Mouse (Mus musculus): ENCODE results near the gene Lif.

Lif gene

DNA sequence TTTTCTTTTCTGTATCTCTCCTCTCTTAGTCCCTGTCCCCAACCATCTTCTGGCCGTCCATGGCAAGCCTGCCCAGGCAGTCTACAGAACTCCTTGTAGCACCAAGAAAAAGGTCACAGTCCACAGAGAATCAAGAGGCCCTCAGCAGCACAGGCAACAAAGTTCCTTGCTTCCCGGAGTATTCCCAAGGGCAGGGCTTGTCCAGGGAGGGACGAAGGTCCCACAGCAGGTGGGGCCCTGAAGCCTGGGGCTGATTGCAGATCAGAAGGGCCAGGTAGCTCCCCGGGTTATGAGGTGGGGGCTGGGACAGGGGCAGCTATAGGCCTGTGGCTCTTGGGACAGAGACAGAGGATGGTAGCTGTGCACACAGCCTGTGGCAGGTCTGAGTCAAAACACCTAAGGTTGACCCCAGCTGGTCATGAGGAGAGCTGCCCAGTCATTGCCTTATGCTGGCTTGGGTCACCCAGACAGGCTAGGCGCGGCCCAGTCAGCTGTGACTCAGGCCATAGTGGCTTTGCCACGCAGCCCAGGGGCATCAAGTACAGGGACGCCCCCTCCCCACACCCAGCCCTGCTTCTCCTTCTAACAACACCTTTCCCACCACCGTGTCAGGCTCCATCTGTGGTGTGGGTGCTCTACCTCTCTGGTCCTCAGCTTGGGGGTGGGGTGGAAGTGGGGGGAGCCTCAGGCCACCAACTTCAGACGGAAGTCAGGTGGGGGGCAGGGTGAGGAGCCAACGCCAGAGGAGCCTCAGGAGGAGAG lies at the start of gene Lif:
Lif (plus strand) TSS at position 712 of the 762 bp plus-strand sequence.
- DNase-seq (ENCODE audit: low spot score): no peak

DNA sequence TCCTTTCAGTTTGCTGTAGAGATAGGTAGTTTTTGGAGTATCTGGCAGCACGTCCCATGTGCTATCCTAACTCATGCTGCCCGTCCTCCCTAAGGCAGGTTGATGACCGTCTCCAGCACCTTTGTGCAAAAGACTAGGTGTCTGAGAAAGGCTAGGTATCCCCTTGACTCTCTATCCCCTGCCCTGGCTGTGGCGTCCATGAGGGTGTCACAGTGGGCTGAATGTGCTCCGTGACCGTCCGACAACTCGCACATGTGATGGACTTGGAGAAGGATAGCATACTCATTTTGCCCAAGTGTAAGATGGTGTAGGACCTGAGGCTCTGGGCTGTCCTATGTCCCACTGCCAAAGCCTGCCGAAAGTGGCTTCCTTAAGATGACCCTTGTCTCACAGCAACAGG lies 49.7 kb upstream of the Lif start:
- no peak for DNase-seq (ENCODE audit: low spot score)

DNA sequence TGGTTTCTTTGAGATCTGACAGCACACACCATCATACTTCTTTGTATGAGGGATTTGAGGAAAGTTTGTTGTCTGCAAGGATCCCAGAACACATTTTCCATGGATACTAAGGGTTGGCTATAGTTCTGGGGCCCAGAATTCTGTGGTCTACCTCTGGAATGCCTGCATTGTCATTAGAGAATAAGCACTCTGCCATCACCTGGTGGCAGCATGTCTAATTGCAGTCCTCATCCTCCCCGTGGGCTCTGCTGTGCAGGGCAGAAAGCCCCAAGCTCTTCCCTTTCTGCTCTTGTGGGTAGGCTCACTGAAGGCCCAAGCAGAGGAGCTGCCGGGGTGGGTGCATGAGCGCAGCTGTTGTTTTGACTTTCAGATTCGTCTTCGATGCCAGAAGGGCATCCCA lies 47.8 kb upstream of the Lif start:
- no peak for DNase-seq (ENCODE audit: low spot score)

DNA sequence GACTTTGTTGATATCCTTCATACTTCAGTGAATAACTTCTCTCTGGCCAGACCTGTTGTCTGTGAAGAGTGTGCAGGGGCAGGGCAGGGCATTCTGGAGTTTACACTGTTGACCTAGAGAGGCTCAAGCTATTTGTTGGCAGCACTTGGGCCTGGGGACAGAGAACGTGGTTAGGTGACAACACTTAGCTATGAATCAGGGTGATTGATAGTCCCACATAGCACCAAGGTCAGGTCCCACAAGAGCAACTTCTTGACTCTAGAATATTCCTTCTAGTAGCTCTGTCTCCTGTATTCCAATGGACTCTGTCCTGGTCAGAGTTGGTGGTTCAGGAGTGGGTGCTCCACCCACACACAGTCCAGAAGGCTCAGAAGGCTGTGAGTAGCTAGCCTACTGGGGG lies 46.6 kb upstream of the Lif start:
- DNase-seq (ENCODE audit: low spot score): no peak

DNA sequence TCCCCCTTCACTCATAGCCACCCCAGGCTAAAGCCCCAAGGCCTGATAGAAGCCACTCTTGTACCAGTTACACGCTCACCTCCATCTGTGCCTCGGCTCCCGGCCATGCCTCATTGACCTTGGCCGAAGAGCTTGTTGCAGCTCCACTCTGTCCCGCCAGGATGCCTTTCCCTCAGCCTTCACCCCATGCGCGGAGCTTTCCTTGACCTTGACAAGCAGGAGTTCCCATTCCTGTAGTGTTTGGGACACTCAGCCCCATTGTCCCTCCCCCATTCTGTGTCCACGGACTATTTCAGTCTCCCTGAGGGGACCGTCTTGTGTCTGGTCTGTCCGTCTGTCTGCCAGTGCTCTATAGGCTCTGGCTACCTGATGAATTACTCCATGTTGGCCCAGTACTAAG lies 44.2 kb upstream of the Lif start:
- no peak for DNase-seq (ENCODE audit: low spot score)

DNA sequence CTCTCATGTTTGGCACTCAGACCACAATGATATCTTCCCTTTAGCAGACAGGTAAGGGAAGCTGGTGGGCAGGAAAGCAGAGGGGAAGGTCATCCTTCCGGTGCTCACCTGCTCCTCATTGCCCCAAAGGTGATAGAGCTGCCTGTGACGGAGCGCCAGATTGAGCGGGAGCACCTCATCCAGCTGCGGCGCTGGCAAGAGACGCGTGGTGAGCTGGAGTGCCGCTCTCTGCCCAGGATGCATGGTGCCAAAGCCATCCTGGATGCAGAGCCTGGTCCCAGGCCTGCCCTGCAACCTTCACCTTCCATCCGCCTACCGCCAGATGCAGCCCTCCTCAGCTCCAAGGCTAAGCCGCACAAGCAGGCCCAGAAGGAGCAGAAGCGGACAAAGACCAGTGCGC lies 42.8 kb upstream of the Lif start:
- no peak for DNase-seq (ENCODE audit: low spot score)

DNA sequence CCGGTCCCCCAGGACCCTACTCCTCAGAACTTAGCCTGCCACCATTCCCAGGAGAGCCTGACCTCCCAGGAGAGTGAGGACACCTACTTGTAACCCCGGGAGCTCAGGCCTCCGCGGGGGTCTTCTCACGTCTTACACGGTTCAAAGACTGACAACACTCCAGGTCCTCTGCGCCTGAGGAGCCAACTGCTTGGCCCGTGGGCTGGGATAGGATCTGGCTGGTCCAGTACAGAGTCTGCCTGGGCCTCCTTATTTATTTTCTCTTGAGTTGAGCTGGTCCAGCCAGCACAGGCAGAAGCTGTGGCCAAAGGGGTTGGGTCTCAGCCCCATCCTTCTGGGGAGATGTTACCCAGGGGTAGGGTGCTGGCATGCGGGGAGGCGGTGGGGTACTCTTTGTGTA lies 42.3 kb upstream of the Lif start:
- DNase-seq (ENCODE audit: low spot score): no peak

DNA sequence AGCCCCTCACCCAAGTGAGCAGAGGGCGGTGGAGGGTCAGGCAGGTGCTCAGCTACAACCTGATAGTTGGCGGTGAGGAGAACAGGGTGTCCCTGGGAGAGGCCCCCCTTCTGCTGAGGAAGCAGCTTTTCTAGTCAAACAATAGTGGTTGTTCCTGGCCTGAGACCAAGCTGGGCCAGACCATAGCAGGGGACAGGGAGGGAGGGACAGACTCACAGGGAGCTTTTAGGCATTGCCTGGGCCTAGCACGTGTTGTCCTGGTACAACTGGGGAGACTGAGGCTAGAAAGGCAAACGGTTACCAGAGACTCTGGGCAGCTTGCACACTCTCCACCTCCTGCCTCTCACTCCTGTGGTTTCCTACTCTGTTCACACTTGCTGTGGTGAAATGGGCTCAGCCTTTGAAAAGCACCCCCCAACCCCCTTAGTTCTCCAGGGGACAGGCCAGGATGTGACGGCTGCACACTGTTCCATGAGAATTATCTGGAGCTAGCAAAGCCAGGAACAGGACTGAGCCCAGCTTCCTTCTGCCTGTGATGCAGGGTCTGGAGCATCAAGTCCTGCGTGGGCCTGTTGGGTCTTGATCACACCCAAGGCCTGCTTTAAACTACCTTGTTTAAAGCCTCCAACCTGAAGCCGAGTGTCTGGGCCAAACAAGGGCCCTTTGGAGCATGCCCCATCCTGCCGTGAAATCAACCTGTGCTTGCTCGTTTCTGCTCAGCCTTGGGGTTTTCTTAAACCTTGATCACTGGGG lies 40.9 kb upstream of the Lif start:
- DNase-seq (ENCODE audit: low spot score): peak; percentile 86

DNA sequence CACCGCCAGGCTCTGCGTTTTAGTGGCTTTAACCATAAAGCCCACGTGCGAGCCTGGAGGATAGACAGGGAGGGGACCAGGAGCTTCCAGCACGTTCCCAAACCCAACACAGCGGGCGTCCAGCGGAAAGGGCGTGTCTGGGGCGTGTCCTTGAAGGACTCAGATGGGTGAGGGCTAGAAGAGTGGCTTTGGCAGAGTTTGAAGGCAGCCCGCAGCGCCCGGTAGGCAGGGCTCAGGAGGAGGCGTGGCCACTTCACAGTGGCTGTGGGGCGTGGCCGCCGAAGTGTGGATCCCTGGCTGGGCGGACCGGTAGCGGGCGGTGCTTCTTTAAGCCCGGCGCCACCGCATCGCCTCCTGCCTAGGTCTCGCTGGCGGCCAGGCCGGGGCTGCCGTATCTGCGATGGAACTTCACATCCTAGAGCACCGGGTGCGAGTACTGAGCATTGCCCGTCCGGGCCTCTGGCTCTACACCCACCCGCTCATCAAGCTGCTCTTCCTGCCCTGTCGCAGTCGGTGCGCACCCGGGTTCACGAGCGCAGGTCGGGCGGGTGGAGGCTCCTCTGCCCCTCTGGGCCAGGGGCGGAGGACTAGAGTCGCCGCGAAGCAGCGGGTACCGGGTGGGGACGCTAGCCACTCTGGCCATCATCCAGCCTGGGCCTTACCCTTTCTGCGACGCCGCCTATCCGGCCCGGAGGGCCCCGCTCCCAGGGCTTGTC lies 39.3 kb upstream of the Lif start, which contains the start of gene Castor1:
Castor1 (plus strand) TSS at position 312 of the 716 bp plus-strand sequence.
- DNase-seq (ENCODE audit: low spot score): peak; percentile 97

DNA sequence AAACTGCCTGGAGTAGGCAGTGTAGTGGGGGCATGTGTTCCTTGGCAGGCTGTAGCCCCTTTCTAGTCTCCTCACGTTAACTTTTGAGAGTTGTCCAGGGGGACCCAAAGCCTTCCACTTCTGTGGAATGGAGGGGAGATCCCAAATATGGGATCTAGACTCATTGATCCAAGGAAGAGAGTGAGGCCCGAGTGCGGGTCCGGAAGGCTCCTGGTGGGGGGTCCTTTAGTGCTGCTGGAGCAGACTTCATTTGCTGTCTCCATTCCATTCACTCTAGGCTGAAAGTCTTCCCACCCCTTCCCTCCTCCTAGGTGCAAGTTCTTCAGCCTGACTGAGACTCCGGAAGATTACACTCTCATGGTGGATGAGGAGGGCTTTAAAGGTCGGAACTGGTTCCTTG lies 38.7 kb upstream of the Lif start:
- DNase-seq (ENCODE audit: low spot score): no peak

DNA sequence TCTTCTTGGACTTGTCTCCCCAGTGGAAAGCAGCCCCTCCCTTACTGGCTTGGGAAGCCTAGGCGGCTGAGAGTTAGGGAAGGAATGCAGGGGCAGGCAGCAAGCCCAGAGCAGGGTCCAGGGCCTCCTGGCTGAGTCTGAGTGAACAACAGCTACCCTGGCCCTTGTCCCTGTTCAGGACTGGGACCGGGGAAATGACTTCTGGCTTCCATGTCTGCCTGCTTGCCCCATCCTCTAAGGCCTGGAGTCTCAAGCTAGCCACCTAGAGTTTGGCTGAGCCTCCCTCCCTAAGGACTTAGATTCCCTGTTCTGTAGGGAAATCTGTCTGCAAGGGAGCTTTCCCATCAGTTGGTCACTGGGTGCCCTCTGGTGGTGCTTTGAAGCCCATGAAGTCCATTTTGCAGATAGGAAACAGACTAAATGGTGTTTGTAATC lies 38.0 kb upstream of the Lif start:
- DNase-seq (ENCODE audit: low spot score): peak; percentile 89

DNA sequence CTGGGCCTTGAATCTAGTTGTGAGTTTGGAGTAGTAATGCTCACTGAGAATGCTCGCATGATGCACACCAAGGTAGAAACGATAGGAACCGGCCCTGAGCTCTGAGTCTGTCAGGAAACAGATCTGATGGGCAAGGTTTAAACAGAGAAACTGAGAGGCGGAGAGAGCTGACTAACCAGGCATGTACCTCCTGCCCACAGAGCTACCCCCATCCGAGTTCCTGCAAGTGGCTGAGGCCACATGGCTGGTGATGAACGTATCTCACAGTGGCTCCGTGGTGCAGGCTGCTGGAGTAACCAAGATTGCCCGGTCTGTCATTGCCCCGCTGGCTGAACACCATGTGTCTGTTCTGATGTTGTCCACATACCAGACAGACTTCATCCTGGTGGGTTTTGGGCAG lies 37.4 kb upstream of the Lif start:
- DNase-seq (ENCODE audit: low spot score): no peak

DNA sequence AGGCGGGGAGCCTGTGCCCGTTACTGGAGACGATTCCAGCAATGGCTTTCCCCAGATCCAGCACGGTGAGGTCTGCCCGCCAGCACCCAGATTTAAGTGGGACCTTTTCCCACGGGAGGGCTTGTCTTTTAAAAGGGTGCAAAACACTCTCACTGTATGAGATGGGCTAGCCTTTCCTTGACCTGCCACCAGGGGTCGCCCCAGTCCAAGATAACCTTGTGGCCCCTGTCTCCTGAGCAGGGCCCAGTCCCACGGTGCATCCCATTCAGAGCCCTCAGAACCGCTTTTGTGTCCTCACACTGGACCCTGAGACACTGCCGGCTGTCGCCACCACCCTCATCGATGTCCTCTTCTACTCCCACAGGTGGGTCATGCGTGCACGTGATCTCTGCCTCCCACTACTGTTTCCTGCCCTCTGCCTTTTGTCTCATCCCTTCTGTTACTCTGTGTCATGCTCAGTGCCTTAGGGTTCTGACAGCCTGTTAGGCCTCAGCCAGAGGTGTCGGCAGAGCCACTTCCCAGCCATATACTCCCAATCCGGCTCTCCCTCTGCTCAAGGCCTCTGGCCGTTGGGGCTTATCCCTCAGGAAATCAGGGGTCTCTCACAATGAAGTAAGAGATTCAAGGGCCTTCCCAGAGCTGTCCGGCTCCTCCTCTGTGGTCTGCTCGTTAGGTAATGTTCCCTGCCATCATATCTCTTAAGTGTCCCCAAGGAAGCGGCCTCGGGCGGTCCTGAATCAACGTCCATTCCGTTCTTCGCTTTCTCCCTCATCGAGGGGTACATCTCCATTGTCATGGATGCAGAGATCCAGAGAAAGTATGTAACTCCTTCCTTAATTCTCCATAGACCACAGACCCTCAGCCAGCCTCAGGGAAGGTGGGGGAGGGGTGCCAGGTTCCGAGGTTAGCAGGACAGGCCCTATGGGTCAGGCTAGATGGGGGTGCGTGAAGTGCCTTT lies 36.6 kb upstream of the Lif start:
- peak; percentile 80 for DNase-seq (ENCODE audit: low spot score)

DNA sequence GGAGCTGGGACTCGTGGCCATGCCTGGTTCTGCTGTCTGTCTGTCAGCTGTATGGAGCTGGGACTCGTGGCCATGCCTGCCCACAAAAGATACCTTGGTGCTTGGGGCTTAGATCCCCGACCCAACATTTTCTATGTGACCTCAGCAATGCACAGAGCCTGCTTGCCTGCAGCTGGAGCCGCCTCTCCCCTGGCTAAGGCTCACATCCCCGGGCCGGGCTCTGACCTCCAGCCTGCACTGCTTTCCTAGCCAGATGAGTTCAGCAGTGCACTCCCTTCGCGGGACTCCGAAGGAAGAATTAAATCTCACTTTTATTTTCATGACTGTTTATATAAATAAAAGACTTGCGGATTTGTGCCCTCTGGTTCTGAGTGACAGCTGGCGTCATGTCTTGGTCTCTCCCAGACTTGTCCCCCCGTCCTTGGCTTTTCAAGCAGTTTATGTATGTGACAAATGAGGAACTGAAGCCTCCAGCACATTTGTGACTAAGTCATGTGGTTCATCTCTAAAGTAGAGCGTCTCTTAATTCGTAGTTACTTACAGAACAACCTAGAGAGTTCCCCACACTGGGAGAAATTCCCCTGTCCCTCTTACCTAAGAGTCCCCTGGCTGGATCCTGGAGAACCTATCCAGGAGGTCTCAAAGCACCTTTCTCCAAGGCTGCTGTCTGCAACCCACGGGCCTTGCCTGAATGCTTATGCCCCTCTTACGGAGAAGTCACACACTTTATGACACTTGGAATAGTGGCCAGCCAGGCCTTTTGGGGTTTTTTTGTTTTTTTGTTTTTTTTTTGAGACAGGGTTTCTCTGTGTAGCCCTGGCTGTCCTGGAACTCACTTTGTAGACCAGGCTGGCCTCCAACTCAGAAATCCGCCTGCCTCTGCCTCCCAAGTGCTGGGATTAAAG lies 35.1 kb upstream of the Lif start:
- DNase-seq (ENCODE audit: low spot score): no peak

DNA sequence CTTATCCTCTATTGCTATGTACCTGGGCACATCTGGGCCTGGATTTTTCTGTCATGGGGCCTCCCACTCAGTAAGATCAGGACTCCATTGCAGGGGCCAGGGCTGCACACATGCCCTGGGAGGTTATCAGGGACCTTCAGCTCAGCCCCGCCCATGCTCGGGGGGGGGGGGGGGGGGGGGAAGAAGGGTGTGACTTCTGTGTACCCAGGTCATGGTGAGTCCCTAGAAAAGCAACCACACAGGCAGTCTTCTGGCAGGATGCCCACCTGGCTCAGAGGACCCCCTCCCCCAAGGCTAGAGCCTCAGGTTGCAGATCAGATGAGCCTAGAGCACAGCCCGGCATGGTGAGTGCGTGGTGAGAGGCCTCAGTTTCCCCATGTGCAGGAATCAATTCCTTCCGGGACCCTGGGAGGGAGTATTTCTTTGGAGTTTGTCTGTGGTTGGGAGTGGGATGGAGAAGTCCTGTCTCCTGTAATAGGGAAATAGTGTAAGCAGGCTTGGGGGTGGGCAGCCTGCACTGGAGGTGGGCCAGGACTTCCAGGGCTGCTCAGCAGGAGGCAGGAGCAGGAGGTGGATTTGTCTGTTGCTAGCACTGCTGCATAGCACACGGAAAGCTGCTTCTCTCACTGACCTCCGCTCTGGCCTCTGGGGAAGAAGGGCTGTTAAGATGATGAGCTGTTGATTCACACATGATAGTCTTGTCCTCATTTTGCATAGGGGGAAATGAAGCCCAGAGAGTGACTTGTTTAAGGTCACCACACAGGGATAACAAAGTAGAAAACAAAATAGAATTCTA lies 33.8 kb upstream of the Lif start:
- DNase-seq (ENCODE audit: low spot score): no peak

DNA sequence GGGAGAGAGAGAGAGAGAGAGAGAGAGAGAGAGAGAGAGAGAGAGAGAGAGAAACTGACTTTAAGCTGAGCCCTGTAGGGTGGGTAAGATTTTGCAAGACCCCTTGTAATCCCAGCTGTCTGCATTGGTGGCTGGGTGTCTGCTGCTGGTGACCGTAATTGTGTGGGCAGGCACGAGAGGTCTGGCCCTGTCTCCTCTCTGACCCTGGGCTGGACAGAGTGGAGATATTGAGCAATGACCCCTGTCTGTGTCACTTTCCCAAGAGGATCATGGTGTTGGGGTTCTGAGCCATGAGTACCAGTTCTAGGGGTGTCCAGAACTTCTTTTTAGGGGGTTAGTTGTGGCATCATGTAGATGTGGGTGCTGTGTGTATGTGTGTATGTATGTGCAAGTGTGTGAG lies 33.1 kb upstream of the Lif start:
- no peak for DNase-seq (ENCODE audit: low spot score)

DNA sequence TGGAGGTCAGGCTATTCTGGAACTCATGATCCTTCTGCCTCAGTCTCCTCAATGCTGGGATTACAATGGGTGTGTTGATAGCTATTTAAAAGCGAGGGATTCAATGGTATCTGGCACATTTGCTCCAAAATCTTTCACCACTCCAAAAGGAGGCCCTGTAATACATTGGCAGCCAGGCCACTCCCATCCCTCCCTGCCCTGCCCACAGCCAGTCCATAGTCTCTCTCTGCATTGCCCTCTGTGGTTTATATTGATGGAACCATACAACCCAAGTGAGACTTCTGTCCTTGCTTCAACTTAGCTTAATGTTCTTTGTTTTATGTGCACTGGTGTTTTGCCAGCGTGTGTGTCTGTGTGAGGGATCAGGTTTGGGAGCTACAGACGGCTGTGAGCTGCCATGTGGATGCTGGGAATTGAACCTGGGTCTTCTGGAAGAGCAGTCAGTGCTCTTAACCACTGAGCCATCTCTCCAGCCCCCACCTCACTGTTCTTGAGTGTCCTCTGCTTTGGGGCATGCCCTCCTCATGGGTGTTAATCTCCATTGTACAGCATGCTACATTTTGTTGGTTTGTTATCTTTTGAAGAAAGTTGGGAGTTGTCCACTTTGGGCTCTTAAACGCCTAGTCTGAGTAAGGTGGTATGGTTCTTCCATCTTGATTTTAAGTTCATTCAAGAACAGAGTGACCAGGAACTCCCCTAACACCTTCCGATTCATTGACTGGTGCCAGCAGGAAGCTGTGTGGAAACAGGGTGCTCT lies 30.6 kb upstream of the Lif start:
- no peak for DNase-seq (ENCODE audit: low spot score)

DNA sequence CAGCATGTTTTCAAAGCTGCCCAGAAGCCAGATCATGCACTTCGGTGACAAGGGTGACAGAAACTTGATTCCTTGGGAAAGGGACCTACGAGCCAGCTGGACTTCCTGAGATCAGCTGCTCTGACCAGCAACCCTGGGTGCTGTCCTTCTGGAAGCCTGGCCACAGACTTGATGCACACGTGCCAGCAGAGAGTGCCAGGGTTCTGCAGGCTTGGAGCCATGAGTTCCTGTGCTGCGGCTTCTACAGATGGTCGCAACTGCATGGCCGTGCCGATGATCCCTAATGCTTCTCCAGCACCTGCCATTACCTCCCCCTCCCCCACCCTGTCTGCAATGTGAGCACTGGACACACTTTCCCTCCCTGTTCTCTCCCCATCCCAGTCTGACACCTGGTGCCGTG lies 28.9 kb upstream of the Lif start:
- no peak for DNase-seq (ENCODE audit: low spot score)

DNA sequence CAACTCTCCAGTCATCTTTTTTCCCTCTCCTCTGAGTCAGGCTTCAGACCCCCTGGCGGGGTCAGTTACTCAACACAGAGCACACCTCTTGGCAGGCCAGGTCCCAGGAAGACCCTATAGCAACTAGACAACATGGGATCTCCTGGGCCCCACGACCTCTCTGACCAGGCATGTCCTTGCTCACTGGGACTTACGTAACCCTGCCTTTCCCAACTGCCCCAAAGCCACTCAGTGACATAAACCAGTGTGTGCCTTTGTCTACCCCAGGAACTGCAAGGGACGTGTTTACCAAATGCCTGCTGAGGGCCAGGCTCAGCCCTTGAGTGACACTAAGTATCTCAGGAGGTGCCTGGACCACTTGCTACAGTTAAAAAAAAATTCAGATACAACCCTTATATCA lies 27.5 kb upstream of the Lif start:
- no peak for DNase-seq (ENCODE audit: low spot score)

Data from lung, postnatal 25 days (tissue).